Mouse (Mus musculus) heart, postnatal 0 days (tissue): Measurements from ENCODE around the gene Hnrnpa1.

Source experiments
- CTCF ChIP-seq: IDR thresholded peaks from 2 replicates; pipeline ENCODE4 v1.5.1; 2016; ENCODE audit warnings: antibody characterized with exemption, control low read depth, low read depth
- EP300 ChIP-seq: IDR thresholded peaks from 2 replicates; pipeline ENCODE4 v1.6.1; 2016; ENCODE audit warnings: antibody characterized with exemption, low read depth

DNA sequence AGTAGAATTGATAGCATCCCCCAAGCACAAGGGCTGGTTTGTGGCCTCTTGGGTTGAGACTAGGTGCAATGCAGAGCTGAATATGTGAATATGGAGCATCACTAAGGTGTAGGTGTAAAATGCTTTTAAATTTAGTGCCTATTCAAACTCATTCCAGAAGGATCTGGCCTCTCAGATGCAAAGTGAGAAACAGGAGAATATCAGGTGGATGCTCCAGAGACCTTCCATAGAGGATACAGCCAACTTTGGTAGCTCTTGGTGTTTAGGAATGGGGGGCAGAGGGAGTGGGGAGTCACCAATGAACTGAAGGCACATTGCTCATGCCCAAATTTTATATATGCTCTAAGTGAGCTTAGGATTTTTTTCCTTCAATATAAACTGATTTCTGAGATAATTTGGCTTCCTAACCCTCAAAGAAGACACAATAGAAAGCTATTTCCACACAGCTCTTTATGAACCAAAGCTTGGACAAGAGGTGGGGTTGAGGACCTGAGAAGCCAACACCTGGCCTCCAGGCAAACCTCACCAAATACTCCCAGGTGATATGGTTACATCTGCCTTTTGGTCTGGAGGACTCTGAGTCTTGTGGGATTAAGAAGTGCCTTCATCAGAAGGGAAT is 7.7 kb downstream of the Hnrnpa1 start:
- TF ChIP-seq CTCF (no peak), EP300 (no peak)
